Mouse (Mus musculus): Measurements from ENCODE around the gene Syce3. TPM values are rescaled to one million over a fixed set of nuclear protein-coding genes. Genes with fewer than 3 reads are reported as not detected.
"Not testable (repeated sequence)": the region's sequence is repeated elsewhere in the genome, so short reads cannot be mapped to it uniquely, and the experiment has no call there.

Gene Syce3
- polyA plus RNA-seq, 1 experiment, result 0.60 TPM

- H3K27me3 ChIP-seq (ENCODE audit: control insufficient read depth, insufficient read depth, low read length), result no peaks in the 10 kb centered on the region
- H3K4me3 ChIP-seq (ENCODE audit: low read depth, low read length), result no peak overlapping the region
- H3K36me3 ChIP-seq (ENCODE audit: control insufficient read depth, insufficient read depth, low read length), result no peaks in the 10 kb centered on the region
- 44% methylated on average over 8 of the region's 8 CpGs for WGBS
- H3K4me1 ChIP-seq (ENCODE audit: control insufficient read depth, insufficient read depth, insufficient read length, low read length), result 0 out of 2 replicates have a peak, but pooled peaks cover 1% of the 10 kb centered on the region
- TF ChIP-seq CTCF (IDR thresholded peaks at IDR 0.05; ENCODE audit: extremely low read depth, insufficient read length, insufficient replicate concordance, low read depth, low read length) (no peak), POLR2A (IDR thresholded peaks at IDR 0.05; ENCODE audit: low read depth, low read length) (no peak)
- H3K27ac ChIP-seq (ENCODE audit: insufficient read depth, low read depth, low read length), result no peak overlapping the region
Observed at GRCm38 (mm10) chr15:89442486-89443070, 32.3 kb upstream of the Syce3 start.

GRCm38 (mm10) chr15:89435878-89436277 lies 25.6 kb upstream of the Syce3 start:
- Histone ChIP-seq H3K4me3 (ENCODE audit: low read depth, low read length) (no peak overlapping the region), H3K27me3 (ENCODE audit: control insufficient read depth, insufficient read depth, low read length) (no peaks in the 10 kb centered on the region), H3K27ac (ENCODE audit: insufficient read depth, low read depth, low read length) (no peak overlapping the region), H3K4me1 (ENCODE audit: control insufficient read depth, insufficient read depth, insufficient read length, low read length) (peaks cover 9% of the 10 kb centered on the region; the same call in 1 of the 2 replicates), H3K36me3 (ENCODE audit: control insufficient read depth, insufficient read depth, low read length) (no peaks in the 10 kb centered on the region)
- no peak for TF ChIP-seq CTCF (IDR thresholded peaks at IDR 0.05; ENCODE audit: extremely low read depth, insufficient read length, insufficient replicate concordance, low read depth, low read length)
- TF ChIP-seq POLR2A (IDR thresholded peaks at IDR 0.05; ENCODE audit: low read depth, low read length), result no peak
- 83% methylated on average over 5 of the region's 5 CpGs for WGBS

GRCm38 (mm10) chr15:89434136-89434535 lies 23.8 kb upstream of the Syce3 start:
- no peak overlapping the region for H3K27ac ChIP-seq (ENCODE audit: insufficient read depth, low read depth, low read length)

GRCm38 (mm10) chr15:89432946-89433345 lies 22.6 kb upstream of the Syce3 start:
- Histone ChIP-seq H3K27me3 (ENCODE audit: control insufficient read depth, insufficient read depth, low read length) (no peaks in the 10 kb centered on the region), H3K4me1 (ENCODE audit: control insufficient read depth, insufficient read depth, insufficient read length, low read length) (peaks cover 11% of the 10 kb centered on the region; the same call in 1 of the 2 replicates), H3K27ac (ENCODE audit: insufficient read depth, low read depth, low read length) (no peak overlapping the region), H3K4me3 (ENCODE audit: low read depth, low read length) (no peak overlapping the region), H3K36me3 (ENCODE audit: control insufficient read depth, insufficient read depth, low read length) (peaks cover 4% of the 10 kb centered on the region; the same call in 1 of the 2 replicates)
- WGBS, result 83% methylated on average over 4 of the region's 4 CpGs
- TF ChIP-seq CTCF (IDR thresholded peaks at IDR 0.05; ENCODE audit: extremely low read depth, insufficient read length, insufficient replicate concordance, low read depth, low read length) (no peak), POLR2A (IDR thresholded peaks at IDR 0.05; ENCODE audit: low read depth, low read length) (no peak)

More at GRCm38 (mm10) chr15:89434136-89434535, 23.8 kb upstream of the Syce3 start:
- WGBS, result 67% methylated on average over 3 of the region's 3 CpGs
- Histone ChIP-seq H3K4me1 (ENCODE audit: control insufficient read depth, insufficient read depth, insufficient read length, low read length) (peaks cover 10% of the 10 kb centered on the region; the same call in 1 of the 2 replicates), H3K36me3 (ENCODE audit: control insufficient read depth, insufficient read depth, low read length) (no peaks in the 10 kb centered on the region), H3K27me3 (ENCODE audit: control insufficient read depth, insufficient read depth, low read length) (no peaks in the 10 kb centered on the region), H3K4me3 (ENCODE audit: low read depth, low read length) (no peak overlapping the region)
- TF ChIP-seq POLR2A (IDR thresholded peaks at IDR 0.05; ENCODE audit: low read depth, low read length) (no peak), CTCF (IDR thresholded peaks at IDR 0.05; ENCODE audit: extremely low read depth, insufficient read length, insufficient replicate concordance, low read depth, low read length) (no peak)

GRCm38 (mm10) chr15:89431806-89432205 lies 21.5 kb upstream of the Syce3 start:
- no peak overlapping the region for H3K4me3 ChIP-seq (ENCODE audit: low read depth, low read length)
- H3K27ac ChIP-seq (ENCODE audit: insufficient read depth, low read depth, low read length), result peak overlapping the region; percentile 92
- H3K4me1 ChIP-seq (ENCODE audit: control insufficient read depth, insufficient read depth, insufficient read length, low read length), result peaks cover 11% of the 10 kb centered on the region; the same call in 1 of the 2 replicates
- TF ChIP-seq CTCF (IDR thresholded peaks at IDR 0.05; ENCODE audit: extremely low read depth, insufficient read length, insufficient replicate concordance, low read depth, low read length), result no peak
- TF ChIP-seq POLR2A (IDR thresholded peaks at IDR 0.05; ENCODE audit: low read depth, low read length), result no peak
- 85% methylated on average over 6 of the region's 6 CpGs for WGBS
- H3K27me3 ChIP-seq (ENCODE audit: control insufficient read depth, insufficient read depth, low read length), result no peaks in the 10 kb centered on the region
- H3K36me3 ChIP-seq (ENCODE audit: control insufficient read depth, insufficient read depth, low read length), result peaks cover 14% of the 10 kb centered on the region

GRCm38 (mm10) chr15:89431271-89431670 lies 21.0 kb upstream of the Syce3 start:
- WGBS, result 27% methylated on average over 3 of the region's 3 CpGs
- TF ChIP-seq CTCF (IDR thresholded peaks at IDR 0.05; ENCODE audit: extremely low read depth, insufficient read length, insufficient replicate concordance, low read depth, low read length) (no peak), POLR2A (IDR thresholded peaks at IDR 0.05; ENCODE audit: low read depth, low read length) (no peak)
- peaks cover 19% of the 10 kb centered on the region for H3K36me3 ChIP-seq (ENCODE audit: control insufficient read depth, insufficient read depth, low read length)
- H3K27ac ChIP-seq (ENCODE audit: insufficient read depth, low read depth, low read length), result peak overlapping the region; percentile 92
- no peak overlapping the region for H3K4me3 ChIP-seq (ENCODE audit: low read depth, low read length)
- no peaks in the 10 kb centered on the region for H3K27me3 ChIP-seq (ENCODE audit: control insufficient read depth, insufficient read depth, low read length)
- H3K4me1 ChIP-seq (ENCODE audit: control insufficient read depth, insufficient read depth, insufficient read length, low read length), result peaks cover 11% of the 10 kb centered on the region; the same call in 1 of the 2 replicates

GRCm38 (mm10) chr15:89430771-89431170 lies 20.5 kb upstream of the Syce3 start:
- H3K27me3 ChIP-seq (ENCODE audit: control insufficient read depth, insufficient read depth, low read length); H3K4me3 ChIP-seq (ENCODE audit: low read depth, low read length): not testable (repeated sequence)
- WGBS, result 42% methylated on average over 9 of the region's 9 CpGs
- TF ChIP-seq CTCF (IDR thresholded peaks at IDR 0.05; ENCODE audit: extremely low read depth, insufficient read length, insufficient replicate concordance, low read depth, low read length), result peak; percentile 9; the same call in 1 of the 2 replicates
- H3K4me1 ChIP-seq (ENCODE audit: control insufficient read depth, insufficient read depth, insufficient read length, low read length), result peaks cover 11% of the 10 kb centered on the region; the same call in 1 of the 2 replicates
- H3K36me3 ChIP-seq (ENCODE audit: control insufficient read depth, insufficient read depth, low read length), result peaks cover 24% of the 10 kb centered on the region
- peak overlapping the region; percentile 92 for H3K27ac ChIP-seq (ENCODE audit: insufficient read depth, low read depth, low read length)
